Mouse (Mus musculus): ENCODE data around the gene Gatm. TPM values are rescaled to one million over a fixed set of nuclear protein-coding genes. Genes with fewer than 3 reads are reported as not detected.

The Gatm gene
- total RNA-seq (2021): 10 to 100 TPM; 53.7 to 55.2 TPM

DNA sequence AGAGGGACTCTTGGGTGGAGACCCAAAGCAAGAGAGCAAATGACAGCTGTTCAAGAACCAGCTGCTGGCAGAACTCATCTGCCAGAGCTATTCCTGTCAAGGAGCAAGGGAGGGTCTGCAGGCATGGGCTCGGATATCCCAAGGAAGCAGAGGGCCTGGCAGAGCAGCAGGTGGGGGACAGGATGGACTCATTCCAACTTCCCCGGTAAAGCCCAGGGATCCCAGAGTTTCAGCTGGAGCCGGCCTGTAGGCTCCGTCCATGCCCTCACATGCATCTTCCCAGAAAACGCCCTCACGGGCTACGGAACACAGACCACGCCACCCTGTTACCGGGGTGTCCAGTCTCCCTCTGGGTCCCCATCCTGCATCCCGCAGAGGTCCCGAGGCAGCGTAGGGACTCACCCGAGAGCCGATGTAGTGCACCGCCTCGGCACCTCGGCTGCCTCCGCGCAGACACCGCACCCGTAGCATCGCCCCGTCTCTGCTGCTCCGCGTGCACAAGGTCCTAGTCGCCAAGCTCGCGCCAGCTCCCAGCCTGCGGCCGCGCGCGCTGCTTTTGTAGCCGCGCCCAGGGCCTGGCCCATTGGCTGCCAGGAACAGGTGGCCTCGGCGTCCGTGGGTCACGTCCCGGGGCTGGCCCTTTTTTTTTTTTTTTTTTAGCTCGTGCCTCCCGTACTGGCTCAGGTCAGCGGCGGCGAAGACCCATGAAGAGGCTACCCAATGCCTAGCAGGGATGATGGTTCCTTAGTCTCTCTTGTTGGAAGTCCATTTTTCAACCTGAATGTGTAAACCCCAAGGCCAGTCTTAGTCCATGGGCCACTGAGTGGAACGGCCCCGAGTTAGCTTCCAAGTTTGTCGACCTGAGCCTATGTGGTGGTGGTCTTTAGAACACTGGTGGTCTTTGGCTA lies at the start of gene Gatm:
Gene Gatm (minus strand): TSS at position 558 of the 908 bp plus-strand sequence.
- intact Hi-C loops (cut with DNase I): loop anchor here (5.0 kb wide), 1 partner anchor 234 kb away; no protein-coding TSS in a partner anchor
- peak; percentile 80 to 84 for DNase-seq (ENCODE audit: low spot score in 2 of 2)

DNA sequence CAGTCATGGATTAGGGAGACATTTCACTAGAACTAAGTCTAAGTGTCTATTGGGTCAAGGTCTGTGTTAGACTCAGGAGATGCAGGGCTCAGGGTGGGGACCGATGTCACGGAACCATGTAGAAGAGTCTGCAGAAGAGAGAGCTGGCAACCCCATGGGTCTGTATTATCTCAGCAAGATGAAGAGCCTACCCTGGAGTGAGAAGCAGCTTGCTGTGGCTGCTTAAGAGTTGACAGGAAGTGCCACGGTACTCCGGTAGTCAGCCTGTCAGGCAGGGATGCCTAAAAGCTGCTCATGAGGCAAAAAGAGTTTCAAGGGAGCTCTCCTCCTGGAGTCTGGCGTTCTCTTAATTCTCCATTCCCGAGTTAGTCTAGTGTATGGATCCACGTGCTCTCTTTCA lies 48.7 kb upstream of the Gatm start:
- intact Hi-C loops (cut with DNase I): no loop called here
- DNase-seq (ENCODE audit: low spot score in 2 of 2): no peak

GRCm38 (mm10) chr2:122657707-122658524 lies 46.8 kb upstream of the Gatm start:
- intact Hi-C loops (cut with DNase I): no loop called here

GRCm38 (mm10) chr2:122656767-122657166 lies 45.7 kb upstream of the Gatm start:
- DNase-seq (ENCODE audit: low spot score in 2 of 2): no peak
- intact Hi-C loops (cut with DNase I): no loop called here

More at GRCm38 (mm10) chr2:122657707-122658524, 46.8 kb upstream of the Gatm start:
- no peak for DNase-seq (ENCODE audit: low spot score in 2 of 2)

GRCm38 (mm10) chr2:122656052-122656451 lies 44.9 kb upstream of the Gatm start:
- intact Hi-C loops (cut with DNase I): no loop called here
- no peak for DNase-seq (ENCODE audit: low spot score in 2 of 2)

DNA sequence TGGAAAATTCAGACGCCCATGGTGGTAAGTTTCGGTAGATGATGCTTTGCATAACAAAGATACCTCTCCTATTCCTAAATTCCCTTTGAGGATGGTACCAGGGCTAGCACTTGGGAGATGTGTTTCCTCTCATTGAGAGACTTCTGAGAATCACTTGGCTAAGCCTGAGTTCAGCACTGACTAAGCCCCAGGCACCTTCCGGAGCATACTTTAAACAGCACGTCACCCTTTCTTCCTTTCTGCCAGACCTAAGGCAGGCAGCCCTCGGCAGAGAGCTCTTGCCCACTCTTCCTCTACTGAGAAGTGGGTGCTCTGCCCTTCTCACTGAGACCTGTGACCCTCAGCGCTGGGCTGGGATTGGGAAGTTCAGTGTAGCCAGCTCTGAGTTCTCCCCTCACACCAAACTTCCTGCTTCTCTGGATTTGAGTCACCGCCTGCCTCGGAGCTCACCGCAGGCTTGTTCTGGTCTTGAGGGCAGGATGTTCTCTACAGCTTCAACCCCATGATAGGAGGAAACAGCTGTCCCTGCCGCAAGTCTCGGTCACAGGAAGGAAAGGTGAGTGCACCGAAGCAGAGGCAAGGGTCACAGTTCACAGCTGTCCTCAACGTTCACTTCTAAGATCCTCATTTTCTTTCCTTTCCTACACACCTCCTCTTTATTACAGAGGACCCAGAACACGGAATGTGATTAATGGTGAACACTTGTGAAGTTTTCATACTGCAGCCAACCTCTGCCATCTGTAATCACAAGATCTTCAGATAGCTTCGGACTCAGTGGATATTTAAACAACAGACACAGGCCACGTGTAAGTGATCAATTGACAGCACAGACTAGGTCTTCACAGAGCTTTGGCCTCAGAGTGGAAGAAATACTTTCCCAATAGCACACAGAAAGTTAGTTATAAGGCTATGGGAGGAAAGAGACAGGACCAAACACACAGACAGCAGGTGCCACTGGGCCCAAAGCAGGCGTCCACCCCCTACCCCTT lies 41.3 kb upstream of the Gatm start:
- DNase-seq (ENCODE audit: low spot score in 2 of 2): no peak
- intact Hi-C loops (cut with DNase I): no loop called here

DNA sequence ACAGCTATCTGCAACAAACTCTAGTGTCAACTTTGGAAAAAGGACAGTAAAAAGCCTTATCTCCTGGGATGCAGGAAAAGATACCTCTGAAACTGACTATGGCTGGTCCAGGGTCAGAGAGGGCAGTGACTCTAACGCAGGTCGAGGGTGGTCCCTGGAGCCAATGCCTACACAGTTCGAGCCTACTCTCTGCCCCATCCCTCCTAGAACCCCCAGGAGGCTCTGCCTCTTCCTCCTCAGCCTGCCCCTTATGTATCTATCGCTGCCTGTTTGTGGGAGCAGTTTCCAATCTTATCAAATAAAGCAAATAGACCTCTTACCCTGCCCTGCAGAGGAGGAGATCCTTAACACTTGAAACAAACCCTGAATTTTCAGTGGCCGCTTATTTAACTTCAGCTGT lies 27.6 kb upstream of the Gatm start:
- intact Hi-C loops (cut with DNase I): loop anchor here (10.0 kb wide), 1 partner anchor 116 kb away; no protein-coding TSS in a partner anchor
- DNase-seq (ENCODE audit: low spot score in 2 of 2): no peak

DNA sequence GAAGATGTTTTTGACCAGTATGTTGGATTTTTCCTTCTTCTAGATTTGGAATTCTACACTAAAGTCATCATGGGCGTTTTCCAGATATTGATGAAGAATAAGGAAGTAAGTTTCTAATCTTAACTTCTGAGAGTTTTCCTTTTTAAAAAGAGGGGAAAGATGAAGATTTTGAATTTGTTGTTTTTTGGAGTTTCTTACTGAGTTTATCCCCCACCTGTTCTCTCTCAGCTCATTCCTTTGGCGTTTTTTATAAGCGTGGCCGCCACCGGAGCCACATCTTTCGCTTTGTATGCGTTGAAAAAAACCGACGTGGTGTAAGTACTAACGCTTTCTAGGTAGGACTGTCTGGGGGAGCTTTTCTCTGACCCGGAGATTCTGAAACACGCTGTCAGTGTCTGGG lies 26.9 kb upstream of the Gatm start:
- intact Hi-C loops (cut with DNase I): loop anchor here (10.0 kb wide), 1 partner anchor 117 kb away; no protein-coding TSS in a partner anchor

DNA sequence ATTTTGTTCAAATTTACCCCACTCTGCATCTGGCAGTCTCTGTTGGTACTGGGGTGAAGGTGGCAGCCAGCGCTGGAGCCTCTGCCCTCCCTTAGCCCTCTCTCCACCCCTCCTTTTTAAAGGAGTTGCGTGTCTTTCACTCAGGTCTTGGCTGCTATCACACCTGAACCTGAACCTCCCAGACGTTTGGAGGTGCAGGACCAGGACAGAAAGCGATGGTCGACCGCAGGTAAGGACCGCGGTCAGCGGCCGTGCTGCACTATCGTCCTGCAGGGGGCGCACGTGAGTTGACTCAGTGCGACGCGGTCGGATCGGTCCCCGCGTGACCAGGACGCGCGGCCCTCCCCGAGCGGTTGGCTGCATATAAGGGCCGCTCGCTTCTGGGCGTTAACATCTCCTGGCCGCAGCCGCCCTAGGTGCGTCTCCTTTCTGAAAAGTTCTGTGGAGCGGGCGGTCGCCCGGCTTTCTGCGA lies 26.5 kb upstream of the Gatm start:
- intact Hi-C loops (cut with DNase I): loop anchor here (1.0 to 10.0 kb wide), 2 partner anchors 31 to 117 kb away; no protein-coding TSS in a partner anchor
- peak; percentile 30 to 50 for DNase-seq (ENCODE audit: low spot score in 2 of 2)

More for the DNA sequence above, 26.9 kb upstream of the Gatm start:
- no peak for DNase-seq (ENCODE audit: low spot score in 2 of 2)

DNA sequence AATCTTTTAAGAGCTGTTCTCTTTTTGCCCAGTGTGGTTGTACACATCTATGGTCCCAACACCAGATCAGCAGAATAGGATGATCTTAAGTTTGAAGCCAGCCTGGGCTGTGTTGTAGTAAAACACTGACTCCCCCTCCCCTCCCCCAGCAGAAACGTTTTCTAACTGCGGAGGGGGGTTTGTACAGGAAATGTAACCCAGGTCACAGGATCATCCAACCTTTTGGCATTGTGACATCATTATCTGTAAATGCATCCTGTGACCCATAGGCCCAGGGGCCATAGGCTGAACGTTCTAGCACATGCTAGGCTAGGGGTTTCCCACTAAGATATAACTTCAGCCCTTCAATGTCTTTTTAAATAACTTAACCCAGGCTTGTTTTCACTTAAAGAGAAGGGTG lies 25.6 kb upstream of the Gatm start, which contains the start of gene AA467197:
Gene AA467197 (plus strand): TSS at position 301 of the 400 bp plus-strand sequence.
- intact Hi-C loops (cut with DNase I): loop anchor here (1.0 to 10.0 kb wide), 2 partner anchors 32 to 118 kb away; no protein-coding TSS in a partner anchor
- no peak for DNase-seq (ENCODE audit: low spot score in 2 of 2)

- intact Hi-C loops (cut with DNase I): loop anchor here (10.0 kb wide), 1 partner anchor 123 kb away; no protein-coding TSS in a partner anchor
- peak; percentile 15 to 44 for DNase-seq (ENCODE audit: low spot score in 2 of 2)
These were observed 20.2 kb upstream of the Gatm start for GRCm38 (mm10) chr2:122631226-122631801.

- DNase-seq (ENCODE audit: low spot score in 2 of 2): peak; percentile 88 to 94
- intact Hi-C loops (cut with DNase I): loop anchor here (10.0 kb wide), 1 partner anchor 124 kb away; no protein-coding TSS in a partner anchor
These were observed 19.5 kb upstream of the Gatm start for GRCm38 (mm10) chr2:122630465-122631225.

DNA sequence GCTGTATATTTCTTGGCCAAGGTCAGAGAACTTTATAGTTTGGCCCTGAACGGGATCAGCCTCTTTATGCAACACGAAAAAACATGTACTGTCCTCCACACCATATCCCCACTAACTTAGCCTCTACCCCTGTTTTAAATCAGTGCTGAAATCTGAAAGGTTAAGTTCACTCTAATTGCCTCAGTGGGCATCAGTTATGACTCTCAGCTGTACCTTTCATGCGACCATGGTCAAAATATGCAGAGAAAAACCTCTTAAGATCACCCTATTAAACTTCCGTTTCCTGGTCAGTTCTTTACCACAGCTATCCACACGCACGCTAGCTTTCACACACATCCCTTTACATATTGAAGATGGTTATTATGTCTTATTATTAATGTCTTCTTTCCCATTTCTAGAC lies 18.8 kb upstream of the Gatm start:
- no peak for DNase-seq (ENCODE audit: low spot score in 2 of 2)
- intact Hi-C loops (cut with DNase I): loop anchor here (1.0 to 10.0 kb wide), 4 partner anchors 61 to 435 kb away; no protein-coding TSS in a partner anchor

DNA sequence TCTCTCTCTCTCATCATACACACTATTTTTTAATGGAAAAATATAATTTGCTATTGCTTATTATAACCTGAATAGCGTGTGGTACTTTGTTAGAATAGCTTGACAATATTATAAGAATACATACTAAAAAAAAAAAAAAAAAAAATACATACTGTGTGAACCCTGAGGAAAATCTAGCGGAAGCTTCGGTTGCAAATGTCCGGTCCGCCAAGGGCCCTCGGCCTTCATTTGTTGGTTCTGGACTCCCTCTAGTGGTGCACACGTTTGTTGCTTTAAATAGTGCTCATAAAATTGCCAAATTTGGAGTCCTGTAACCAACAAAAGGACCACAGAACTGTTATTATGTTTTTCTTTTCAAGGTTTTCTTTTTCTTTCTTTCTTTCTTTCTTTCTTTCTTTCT lies 17.9 kb upstream of the Gatm start:
- DNase-seq (ENCODE audit: low spot score in 2 of 2): peak; percentile 84 to 92
- intact Hi-C loops (cut with DNase I): loop anchor here (1.0 to 10.0 kb wide), 3 partner anchors 60 to 434 kb away; no protein-coding TSS in a partner anchor

DNA sequence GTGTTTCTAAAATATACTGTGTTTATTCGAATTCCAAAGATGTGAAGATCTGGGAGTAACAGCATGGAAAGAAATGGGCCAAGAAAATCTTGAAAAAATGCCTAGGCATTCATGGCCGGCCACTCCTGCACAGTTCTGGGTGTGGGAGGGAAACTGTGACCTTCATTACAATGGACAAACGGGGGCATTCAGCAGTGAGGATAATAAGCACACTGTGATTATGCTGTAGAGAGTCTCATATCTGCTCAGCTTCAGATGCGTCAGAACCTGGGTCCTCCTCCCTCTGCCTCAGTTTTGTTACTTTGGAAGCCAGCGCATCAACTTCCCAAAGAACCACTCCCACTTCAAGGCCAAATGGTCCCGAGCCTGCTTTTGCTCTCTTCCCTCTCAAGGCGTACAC lies 14.8 kb upstream of the Gatm start:
- intact Hi-C loops (cut with DNase I): loop anchor here (10.0 kb wide), 2 partner anchors 161 to 431 kb away; no protein-coding TSS in a partner anchor

GRCm38 (mm10) chr2:122621337-122622110 lies 10.4 kb upstream of the Gatm start:
- peak in 1 of 2 experiments; percentile 64 for DNase-seq (ENCODE audit: low spot score in 2 of 2)
- intact Hi-C loops (cut with DNase I): loop anchor here (10.0 kb wide), 2 partner anchors 157 to 427 kb away; no protein-coding TSS in a partner anchor

More for the DNA sequence above, 14.8 kb upstream of the Gatm start:
- DNase-seq (ENCODE audit: low spot score in 2 of 2): no peak

All from left cerebral cortex, postnatal 25 days (tissue).